Mouse (Mus musculus) embryonic facial prominence, embryonic 11.5 days (tissue): ENCODE measurements around the gene Spem2. TPM values are rescaled to one million over a fixed set of nuclear protein-coding genes. Genes with fewer than 3 reads are reported as not detected.

Source experiments
- ATAC-seq: fragments of 200-750 bp; cut with Nextera tagmentation; replicated peaks from 2 replicates; pipeline ENCODE4 v1.8.0; 2017; ENCODE audit warnings: low read depth; ENCODE audit not compliant: insufficient number of reproducible peaks, low FRiP score, low TSS enrichment
- DNase-seq: peaks from one replicate; pipeline ENCODE4 v3.0.0-alpha.2; 2015; ENCODE audit warnings: low spot score
- H3K27ac ChIP-seq: fragments of 300-500 bp; sonication (generic); replicated peaks from 2 replicates; pipeline ENCODE4 v1.5.1; 2014; ENCODE audit warnings: mild to moderate bottlenecking, low read depth, low read length, control low read depth
- H3K27me3 ChIP-seq: fragments of 300-500 bp; sonication (generic); 2 replicates; pipeline ENCODE4 v1.6.1; 2014; ENCODE audit warnings: mild to moderate bottlenecking, low read length, moderate library complexity, mixed read lengths; ENCODE audit not compliant: control insufficient read depth, insufficient read depth
- H3K36me3 ChIP-seq: fragments of 300-500 bp; sonication (generic); replicated peaks from 2 replicates; pipeline ENCODE4 v1.6.1; 2014; ENCODE audit warnings: low read depth, mild to moderate bottlenecking, low read length, moderate library complexity, mixed read lengths; ENCODE audit not compliant: control insufficient read depth, insufficient read depth
- H3K4me1 ChIP-seq: fragments of 300-500 bp; sonication (generic); 2 replicates; pipeline ENCODE4 v1.6.1; 2014; ENCODE audit warnings: low read length, mixed read lengths; ENCODE audit not compliant: control insufficient read depth, insufficient read depth
- H3K4me2 ChIP-seq: fragments of 300-500 bp; sonication (generic); 2 replicates; pipeline ENCODE4 v1.6.1; 2014; ENCODE audit warnings: low read depth, mild to moderate bottlenecking, control low read depth, low read length, moderate library complexity
- H3K4me3 ChIP-seq: fragments of 300-500 bp; sonication (generic); 2 replicates; pipeline ENCODE4 v1.5.1; 2014; ENCODE audit warnings: low read depth, low read length, control low read depth
- H3K9ac ChIP-seq: fragments of 300-500 bp; sonication (generic); replicated peaks from 2 replicates; pipeline ENCODE4 v1.6.1; 2014; ENCODE audit warnings: mild to moderate bottlenecking, control low read depth, low read length
- H3K9me3 ChIP-seq: fragments of 300-500 bp; sonication (generic); replicated peaks from 2 replicates; pipeline ENCODE4 v1.6.1; 2016; ENCODE audit warnings: mild to moderate bottlenecking, low read length, inconsistent platforms, mixed read lengths; ENCODE audit not compliant: control insufficient read depth
- WGBS: fragments of 180-500 bp; shearing (Covaris S2); extraction: QIAGEN DNeasy Blood & Tissue Kit; methylation state at CpG from one replicate; pipeline ENCODE4 v1.1.7; 2014; 5-methylcytosine and 5-hydroxymethylcytosine counted together
- polyA plus RNA-seq: library from polyadenylated mRNA; unstranded; fragments of >200 nt; fragmentation: Nextera tagmentation; extraction: Ambion mirVana; gene quantifications from 2 replicates; pipeline ENCODE4 v1.2.1, GENCODE M21; 2014

Spem2 gene
- polyA plus RNA-seq, 1 experiment from 2014 or later: not detected

GRCm38 (mm10) chr11:69793429-69793828 lies 24.8 kb downstream of the Spem2 start:
- no peak overlapping the region for H3K4me2 ChIP-seq
- WGBS: 59% methylated on average over 5 of the region's 5 CpGs
- ATAC-seq: no peak
- H3K27ac ChIP-seq: no peak overlapping the region
- no peaks in the 10 kb centered on the region for H3K9me3 ChIP-seq
- H3K4me1 ChIP-seq: peaks cover 5% of the 10 kb centered on the region; the same call in 1 of the 2 replicates
- H3K9ac ChIP-seq: no peak overlapping the region
- H3K27me3 ChIP-seq: peaks cover 12% of the 10 kb centered on the region; the same call in 1 of the 2 replicates
- DNase-seq: no peak
- H3K4me3 ChIP-seq: no peak overlapping the region
- no peaks in the 10 kb centered on the region for H3K36me3 ChIP-seq

- Histone ChIP-seq H3K4me1 (peaks cover 5% of the 10 kb centered on the region; the same call in 1 of the 2 replicates), H3K9ac (no peak overlapping the region), H3K27me3 (peaks cover 5% of the 10 kb centered on the region; the same call in 1 of the 2 replicates), H3K36me3 (no peaks in the 10 kb centered on the region), H3K27ac (no peak overlapping the region), H3K9me3 (no peaks in the 10 kb centered on the region), H3K4me2 (no peak overlapping the region), H3K4me3 (no peak overlapping the region)
- ATAC-seq (no peak), DNase-seq (no peak)
- 72% methylated on average over 5 of the region's 5 CpGs for WGBS
Measured at GRCm38 (mm10) chr11:69791420-69791819, 26.8 kb downstream of the Spem2 start.

GRCm38 (mm10) chr11:69789431-69789830 lies 28.8 kb downstream of the Spem2 start:
- H3K27me3 ChIP-seq: no peaks in the 10 kb centered on the region
- ATAC-seq (no peak), DNase-seq (no peak)
- no peak overlapping the region for H3K27ac ChIP-seq
- WGBS: 48% methylated on average over 5 of the region's 5 CpGs
- H3K9me3 ChIP-seq: no peaks in the 10 kb centered on the region
- H3K4me1 ChIP-seq: no peaks in the 10 kb centered on the region
- no peak overlapping the region for H3K9ac ChIP-seq
- H3K4me3 ChIP-seq: no peak overlapping the region
- no peak overlapping the region for H3K4me2 ChIP-seq
- no peaks in the 10 kb centered on the region for H3K36me3 ChIP-seq

GRCm38 (mm10) chr11:69787306-69787705 lies 31.0 kb downstream of the Spem2 start:
- no peaks in the 10 kb centered on the region for H3K9me3 ChIP-seq

GRCm38 (mm10) chr11:69784793-69785272 lies 33.4 kb downstream of the Spem2 start:
- 42% methylated on average over 15 of the region's 15 CpGs for WGBS
- no peak for ATAC-seq
- no peak overlapping the region for H3K4me2 ChIP-seq
- no peak overlapping the region for H3K4me3 ChIP-seq
- no peak overlapping the region for H3K9ac ChIP-seq
- no peaks in the 10 kb centered on the region for H3K4me1 ChIP-seq
- H3K36me3 ChIP-seq: no peaks in the 10 kb centered on the region
- no peaks in the 10 kb centered on the region for H3K27me3 ChIP-seq
- no peak overlapping the region for H3K27ac ChIP-seq
- no peaks in the 10 kb centered on the region for H3K9me3 ChIP-seq
- no peak for DNase-seq

More at GRCm38 (mm10) chr11:69787306-69787705, 31.0 kb downstream of the Spem2 start:
- no peak overlapping the region for H3K9ac ChIP-seq
- no peak overlapping the region for H3K4me2 ChIP-seq
- H3K4me3 ChIP-seq: no peak overlapping the region
- WGBS: 89% methylated on average over 5 of the region's 5 CpGs
- no peak overlapping the region for H3K27ac ChIP-seq
- H3K27me3 ChIP-seq: no peaks in the 10 kb centered on the region
- no peaks in the 10 kb centered on the region for H3K4me1 ChIP-seq
- ATAC-seq (no peak), DNase-seq (no peak)
- no peaks in the 10 kb centered on the region for H3K36me3 ChIP-seq

- Histone ChIP-seq H3K4me2 (no peak overlapping the region), H3K27ac (no peak overlapping the region), H3K27me3 (no peaks in the 10 kb centered on the region), H3K4me3 (no peak overlapping the region), H3K4me1 (no peaks in the 10 kb centered on the region), H3K9me3 (no peaks in the 10 kb centered on the region), H3K36me3 (no peaks in the 10 kb centered on the region), H3K9ac (no peak overlapping the region)
- DNase-seq (no peak), ATAC-seq (no peak)
- WGBS: 36% methylated on average over 4 of the region's 4 CpGs
Measured at GRCm38 (mm10) chr11:69781828-69782227, 36.4 kb downstream of the Spem2 start.

GRCm38 (mm10) chr11:69778985-69779384 lies 39.3 kb downstream of the Spem2 start:
- 36% methylated on average over 7 of the region's 7 CpGs for WGBS
- H3K4me2 ChIP-seq: no peak overlapping the region
- no peak for DNase-seq
- no peaks in the 10 kb centered on the region for H3K9me3 ChIP-seq
- no peak overlapping the region for H3K27ac ChIP-seq
- no peak overlapping the region for H3K9ac ChIP-seq
- H3K4me3 ChIP-seq: no peak overlapping the region
- H3K4me1 ChIP-seq: no peaks in the 10 kb centered on the region
- no peaks in the 10 kb centered on the region; the same call in 1 of the 2 replicates for H3K27me3 ChIP-seq
- no peaks in the 10 kb centered on the region for H3K36me3 ChIP-seq
- ATAC-seq: no peak

- no peak overlapping the region for H3K4me2 ChIP-seq
- 0 out of 2 replicates have a peak, but pooled peaks have one; percentile 16 for ATAC-seq
- no peaks in the 10 kb centered on the region; the same call in 1 of the 2 replicates for H3K27me3 ChIP-seq
Measured at GRCm38 (mm10) chr11:69778258-69778982, 39.8 kb downstream of the Spem2 start.

More at GRCm38 (mm10) chr11:69778258-69778982, 39.8 kb downstream of the Spem2 start:
- Histone ChIP-seq H3K4me1 (no peaks in the 10 kb centered on the region), H3K27ac (no peak overlapping the region), H3K36me3 (no peaks in the 10 kb centered on the region), H3K9me3 (no peaks in the 10 kb centered on the region), H3K9ac (no peak overlapping the region), H3K4me3 (no peak overlapping the region)
- 61% methylated on average over 23 of the region's 23 CpGs for WGBS
- no peak for DNase-seq
